Mouse (Mus musculus): ENCODE data around the gene Dock2. TPM values are rescaled to one million over a fixed set of nuclear protein-coding genes. Genes with fewer than 3 reads are reported as not detected.

Gene Dock2
- polyA plus RNA-seq, 1 experiment = 2.1 TPM

DNA sequence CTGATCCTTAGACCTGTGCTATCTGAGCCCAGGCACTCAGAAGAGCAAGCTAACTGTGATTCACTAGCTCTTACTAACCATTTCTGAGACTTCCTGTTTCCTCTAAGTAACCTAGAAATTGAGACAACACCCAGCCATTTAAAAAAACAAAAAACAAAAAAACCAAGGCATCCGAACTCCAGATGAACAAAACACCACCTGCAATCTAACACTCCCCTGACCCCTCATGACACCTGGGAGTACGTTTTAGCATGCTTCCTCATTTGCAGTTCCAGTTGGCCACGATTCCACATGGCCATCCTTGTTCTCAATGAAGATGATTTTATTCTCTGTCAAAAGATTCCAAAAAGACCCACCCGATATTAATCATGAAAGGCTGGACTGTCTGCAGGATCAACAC, 13.0 kb downstream of the Dock2 start:
- no peak for DNase-seq (ENCODE audit: extremely low spot score in 1 of 2, low spot score in 1 of 2)

DNA sequence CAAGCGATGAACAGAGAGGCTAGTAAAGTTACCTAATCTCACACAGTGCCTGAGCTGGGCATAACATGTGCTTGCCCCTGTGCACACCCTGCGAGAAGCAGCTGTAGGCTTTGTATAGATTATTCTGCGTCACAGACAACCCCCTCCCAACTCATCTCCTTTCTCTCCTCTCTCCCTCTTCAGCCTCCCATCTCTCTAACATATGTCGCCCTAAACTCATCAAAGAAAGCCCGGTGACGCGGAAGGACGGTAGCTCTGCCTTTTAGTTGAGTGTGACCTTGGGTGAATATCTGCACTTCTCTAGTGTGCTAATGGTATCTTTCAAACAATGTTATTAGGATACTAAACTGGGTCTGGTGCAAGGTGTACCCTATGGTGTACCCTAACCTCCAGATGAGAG, 13.7 kb downstream of the Dock2 start:
- DNase-seq (ENCODE audit: extremely low spot score in 1 of 2, low spot score in 1 of 2) = no peak

DNA sequence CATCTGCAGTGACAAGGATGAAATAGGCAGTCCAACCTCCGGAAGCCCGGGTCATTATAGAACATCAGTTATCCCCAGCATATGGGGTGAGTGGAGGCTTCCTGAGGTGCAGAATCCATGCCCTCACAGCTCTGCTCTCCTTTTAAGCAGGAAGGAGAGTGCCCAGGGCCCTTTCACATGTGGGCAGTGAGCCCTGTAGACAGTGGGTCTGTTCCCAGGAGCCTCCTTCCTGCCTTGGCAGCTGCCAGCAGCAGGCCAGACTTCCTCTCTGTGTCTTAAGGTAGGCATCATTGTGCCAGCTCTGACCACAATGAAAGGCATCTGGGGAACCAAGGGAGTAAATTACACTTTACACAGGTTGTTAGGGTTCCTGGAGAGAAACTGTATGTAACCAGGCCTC, 14.3 kb downstream of the Dock2 start:
- DNase-seq (ENCODE audit: extremely low spot score in 1 of 2, low spot score in 1 of 2) = no peak

DNA sequence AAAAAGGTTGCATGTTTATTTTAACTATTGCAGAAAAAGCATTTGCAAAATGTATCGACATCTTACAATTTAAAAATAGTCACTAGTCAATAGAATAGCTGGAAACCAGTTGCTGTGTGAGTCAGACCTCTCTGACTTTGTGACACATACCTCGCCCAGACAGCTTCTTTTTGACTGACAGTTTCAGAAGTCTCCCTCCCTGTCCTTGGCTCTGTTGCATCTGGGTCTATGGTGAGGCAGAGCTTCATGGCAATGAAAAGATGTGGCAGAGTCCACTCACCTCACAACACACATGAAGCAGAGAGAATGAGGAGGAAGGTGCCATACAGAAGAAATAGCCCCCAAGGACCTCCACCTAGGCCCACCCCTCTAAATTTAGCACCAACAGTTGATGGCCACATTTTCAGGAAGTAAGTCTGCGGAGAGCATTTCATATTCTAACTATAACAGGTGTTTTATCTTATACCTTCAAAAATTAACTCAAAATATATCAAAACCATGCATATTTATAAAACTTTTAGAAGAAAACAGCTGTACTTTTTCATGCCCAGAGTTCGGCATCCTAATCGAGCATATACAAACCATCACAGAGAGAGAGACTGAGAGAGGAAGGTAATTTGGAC, 19.8 kb downstream of the Dock2 start:
- no peak for DNase-seq (ENCODE audit: extremely low spot score in 1 of 2, low spot score in 1 of 2)

DNA sequence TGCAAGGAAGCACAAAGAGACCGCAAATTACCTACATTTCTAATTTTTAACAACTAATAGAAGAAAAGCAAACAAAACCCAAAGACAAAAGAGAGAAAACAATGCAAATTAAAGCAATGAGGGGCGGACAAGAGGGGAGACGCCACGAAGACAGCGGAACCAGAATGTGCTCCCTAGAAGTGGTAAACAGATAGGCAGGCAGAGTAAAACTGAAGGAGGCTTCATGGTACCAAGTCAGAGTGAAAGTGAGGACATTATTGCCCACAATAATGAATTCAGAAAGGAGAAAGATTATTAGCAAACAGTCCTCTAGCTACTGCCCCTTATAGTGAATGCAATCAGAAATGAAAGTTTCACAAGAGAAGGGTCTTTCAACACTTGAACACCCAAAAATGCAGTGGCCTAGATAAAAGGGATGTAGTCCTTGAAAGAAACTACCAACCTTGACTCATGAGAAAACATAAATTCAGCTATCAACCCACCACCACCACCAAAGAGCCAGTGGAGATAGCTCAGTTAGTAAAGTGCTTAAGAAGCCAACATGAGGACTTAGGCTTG, 21.0 kb downstream of the Dock2 start:
- no peak for DNase-seq (ENCODE audit: extremely low spot score in 1 of 2, low spot score in 1 of 2)

DNA sequence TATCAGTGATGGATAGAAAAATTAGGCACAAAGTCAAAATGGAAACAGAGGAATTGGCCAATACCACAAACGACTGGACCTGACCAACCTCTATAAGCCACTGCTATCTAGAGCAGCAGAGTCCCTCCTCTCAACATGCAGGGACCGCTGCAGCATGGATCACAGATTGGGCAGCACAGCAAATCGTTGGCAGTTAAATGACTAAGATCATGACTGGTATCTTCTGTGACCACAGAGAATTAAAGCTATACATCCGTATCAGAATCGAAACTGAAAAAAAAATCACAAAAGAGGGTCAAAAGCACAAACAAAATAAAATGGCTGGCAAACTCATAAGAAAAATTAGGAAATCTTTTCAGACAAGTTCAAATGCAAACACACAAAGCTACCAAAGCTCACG, 21.6 kb downstream of the Dock2 start:
- no peak for DNase-seq (ENCODE audit: extremely low spot score in 1 of 2, low spot score in 1 of 2)

DNA sequence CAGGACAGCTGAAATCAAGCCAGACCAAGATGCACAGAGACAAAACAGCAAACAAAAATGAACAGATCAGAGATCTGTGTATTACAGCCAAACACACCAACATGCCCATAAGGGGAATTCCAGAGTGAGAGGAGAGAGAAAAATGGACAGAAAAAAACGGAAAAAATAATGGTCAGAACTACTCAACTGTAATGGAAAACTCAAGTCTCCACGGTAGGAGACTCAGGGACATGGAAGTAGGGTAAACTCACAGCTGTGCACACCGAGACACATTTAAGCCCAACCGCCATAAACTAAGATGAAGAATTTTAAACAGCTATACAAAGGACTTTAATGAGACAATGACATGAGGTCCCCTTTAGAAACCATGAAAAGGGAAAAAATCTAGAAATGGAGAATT, 24.1 kb downstream of the Dock2 start:
- DNase-seq (ENCODE audit: extremely low spot score in 1 of 2, low spot score in 1 of 2) = no peak

DNA sequence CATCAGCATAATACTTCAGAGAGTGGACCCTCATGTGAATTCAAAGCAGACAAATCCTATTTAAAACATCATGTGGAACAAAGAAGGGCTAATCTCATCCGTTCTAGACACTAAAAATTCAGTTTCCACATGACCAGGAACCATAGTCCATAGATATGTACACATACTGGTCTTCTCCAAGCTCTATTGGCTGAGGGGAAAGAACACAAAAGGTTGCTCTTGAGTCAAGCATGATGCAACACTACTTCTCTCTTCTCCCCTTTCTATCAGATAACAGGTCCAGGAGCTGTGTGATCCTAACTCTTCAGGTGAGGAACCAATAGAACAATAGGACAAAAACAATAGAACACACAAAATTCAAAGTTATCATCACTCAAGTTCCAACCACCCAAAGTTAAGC, 42.6 kb downstream of the Dock2 start:
- DNase-seq (ENCODE audit: extremely low spot score in 1 of 2, low spot score in 1 of 2) = no peak

DNA sequence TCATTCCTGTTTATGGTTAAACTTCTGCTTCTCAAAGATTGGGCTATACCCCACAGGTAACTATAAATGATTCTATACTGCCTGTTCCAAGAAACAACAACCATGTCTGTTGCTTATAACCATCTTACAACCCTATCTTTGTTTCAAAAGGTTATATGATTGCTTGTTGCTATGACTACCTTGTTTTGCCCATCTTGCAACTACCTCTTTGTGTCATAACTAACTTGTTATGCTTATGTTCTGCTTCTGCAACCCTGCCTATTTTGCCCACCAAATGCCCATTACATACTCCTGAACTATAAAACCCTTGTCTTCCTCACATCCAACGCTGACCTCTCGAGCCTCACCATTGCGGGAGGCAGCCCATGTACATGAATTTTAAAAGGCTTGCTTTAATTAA, 43.9 kb downstream of the Dock2 start:
- DNase-seq (ENCODE audit: extremely low spot score in 1 of 2, low spot score in 1 of 2) = no peak

DNA sequence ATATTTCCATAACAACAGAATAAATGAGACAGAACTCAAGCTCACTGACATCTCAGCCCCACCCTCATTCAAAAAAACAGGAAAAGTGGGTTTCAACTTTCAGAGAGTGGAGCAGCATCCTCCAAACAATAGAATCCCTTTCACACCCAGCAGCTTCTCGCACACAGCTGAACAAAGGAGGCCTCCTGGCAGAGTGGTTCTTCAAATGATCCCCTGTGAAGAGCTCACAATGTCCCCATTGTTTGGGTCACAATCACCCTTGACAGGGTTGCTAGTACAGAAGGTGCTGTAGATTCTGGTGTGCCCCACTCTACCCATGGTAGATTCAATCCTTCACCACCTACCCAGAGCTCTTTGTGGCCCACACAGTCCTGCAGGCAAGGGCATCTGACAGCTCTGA, 44.7 kb downstream of the Dock2 start:
- peak in 1 of 2 experiments; percentile 8 for DNase-seq (ENCODE audit: extremely low spot score in 1 of 2, low spot score in 1 of 2)

DNA sequence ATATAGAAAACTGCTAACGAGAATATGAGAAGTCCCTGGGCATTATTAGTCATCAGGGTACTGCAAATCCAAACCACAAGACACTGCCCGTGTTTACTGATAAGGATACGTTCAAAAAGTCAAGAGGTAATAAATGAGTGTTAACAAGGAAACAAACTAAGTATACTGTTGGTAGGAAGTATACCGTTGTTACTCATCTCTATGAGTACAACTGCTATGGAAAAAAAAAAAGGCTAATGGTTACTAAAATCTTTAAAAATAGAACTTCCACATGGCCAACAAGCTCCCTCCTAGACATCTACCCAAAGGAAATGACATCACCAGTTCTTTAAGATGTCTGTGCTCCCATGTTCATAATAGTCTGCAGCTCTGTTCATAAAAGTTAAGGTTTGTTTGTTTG, 46.5 kb downstream of the Dock2 start:
- DNase-seq (ENCODE audit: extremely low spot score in 1 of 2, low spot score in 1 of 2) = no peak

DNA sequence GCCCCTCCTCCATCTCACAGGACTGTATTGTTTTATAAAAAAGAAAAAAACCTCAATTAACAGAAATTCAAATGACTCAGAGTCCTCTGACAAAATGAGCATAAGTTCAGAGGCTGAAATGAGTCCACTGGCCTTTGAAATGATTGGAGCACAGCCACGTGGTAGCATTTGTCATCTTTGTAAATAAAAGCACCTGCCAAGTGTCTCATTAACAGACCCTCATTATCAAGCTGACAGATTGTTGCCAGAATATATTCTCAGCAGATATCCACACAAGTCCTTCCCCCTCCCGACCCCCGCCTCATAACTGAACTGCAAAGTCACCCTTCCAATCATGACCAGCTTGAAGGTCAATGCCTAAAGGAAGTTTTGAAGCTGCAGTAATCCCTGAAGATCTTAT, 49.7 kb downstream of the Dock2 start:
- no peak for DNase-seq (ENCODE audit: extremely low spot score in 1 of 2, low spot score in 1 of 2)

DNA sequence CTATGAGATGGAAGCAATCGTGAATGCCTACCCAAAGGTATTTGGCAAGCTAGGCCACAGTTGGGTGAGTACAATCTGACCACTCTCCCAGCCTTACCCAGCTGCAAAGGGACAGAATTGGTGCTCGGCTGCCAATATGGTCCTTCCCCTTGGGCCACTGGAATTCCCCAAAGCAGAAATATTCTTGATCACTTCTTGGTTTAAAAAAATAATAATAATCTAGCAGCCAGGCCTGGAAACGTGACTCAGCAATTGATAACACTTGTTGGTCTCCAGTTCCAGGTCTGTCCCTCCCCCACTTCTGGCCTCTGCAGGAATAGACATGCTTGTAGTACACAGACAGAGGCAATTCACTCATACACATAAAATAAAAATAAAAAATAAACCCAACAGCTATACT, 56.2 kb downstream of the Dock2 start:
- no peak for DNase-seq (ENCODE audit: extremely low spot score in 1 of 2, low spot score in 1 of 2)

DNA sequence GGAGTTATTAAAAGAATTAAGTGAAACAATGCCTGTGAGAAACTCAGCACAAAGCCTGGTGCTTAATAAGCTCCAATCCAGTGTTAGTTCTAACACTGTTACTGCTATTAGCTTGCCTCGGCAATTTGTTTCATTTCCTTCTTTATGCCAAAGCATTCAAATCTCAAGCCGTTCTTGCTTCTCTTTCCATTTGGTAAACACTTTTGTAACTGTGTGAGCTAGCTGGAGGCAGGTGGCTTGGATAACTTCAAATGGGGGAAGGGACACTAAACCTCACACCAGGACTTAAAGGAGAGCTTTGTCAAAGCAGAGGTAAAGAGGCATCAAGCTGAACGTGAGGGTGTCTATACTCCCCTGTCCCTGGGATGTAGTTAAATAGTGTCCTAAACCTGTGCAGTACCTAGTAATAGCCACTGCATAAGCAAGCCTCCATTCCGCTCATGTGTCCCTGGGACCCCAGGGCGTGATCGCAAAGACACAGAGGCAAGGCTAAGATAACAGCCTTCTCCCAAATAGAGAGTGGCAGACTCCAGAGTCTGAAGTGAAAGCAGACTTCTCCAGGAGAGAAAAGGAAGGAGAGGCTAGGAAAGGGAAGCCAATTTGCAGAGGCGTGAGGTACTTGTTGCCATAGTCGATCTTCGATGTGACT, 56.9 kb downstream of the Dock2 start:
- DNase-seq (ENCODE audit: extremely low spot score in 1 of 2, low spot score in 1 of 2) = no peak

DNA sequence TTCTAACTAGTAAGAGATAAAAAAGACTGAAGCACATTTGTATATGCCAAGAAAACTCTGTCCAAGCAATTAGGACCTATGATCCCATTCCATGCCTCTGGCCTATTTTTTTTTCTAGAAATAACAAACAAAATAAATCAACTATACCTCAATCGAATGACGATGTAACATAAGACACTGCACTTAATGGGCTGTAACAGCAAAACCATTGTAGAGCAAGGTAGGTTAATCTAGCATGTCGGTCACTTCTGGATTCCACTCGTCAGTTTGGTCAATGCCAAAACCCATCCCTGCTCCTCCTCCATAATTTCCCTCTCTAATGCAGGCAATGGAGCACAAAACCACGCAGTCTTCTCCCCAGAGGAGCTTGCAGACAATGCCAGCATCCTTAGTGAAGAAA, 70.3 kb downstream of the Dock2 start:
- DNase-seq (ENCODE audit: extremely low spot score in 1 of 2, low spot score in 1 of 2) = no peak

DNA sequence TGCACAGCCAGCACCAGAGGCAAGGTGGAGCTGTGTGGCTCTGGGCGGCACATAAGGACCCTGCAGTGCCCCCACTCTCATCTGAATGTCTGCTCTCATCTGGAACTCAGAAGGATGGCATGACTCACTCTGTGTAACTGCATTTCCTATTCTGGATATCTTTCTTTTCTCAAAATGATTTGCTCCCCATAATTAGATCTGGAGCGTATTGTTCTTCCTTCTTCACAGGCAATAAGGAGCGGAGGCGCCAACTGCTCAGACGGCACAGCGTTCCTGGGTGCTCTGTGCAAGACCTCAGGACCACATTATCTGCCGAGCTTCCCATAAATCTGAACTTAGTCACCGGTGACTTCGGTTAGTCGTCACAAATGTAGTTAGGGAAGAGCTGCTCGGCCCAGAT, 75.4 kb downstream of the Dock2 start:
- peak in 1 of 2 experiments; percentile 34 for DNase-seq (ENCODE audit: extremely low spot score in 1 of 2, low spot score in 1 of 2)

DNA sequence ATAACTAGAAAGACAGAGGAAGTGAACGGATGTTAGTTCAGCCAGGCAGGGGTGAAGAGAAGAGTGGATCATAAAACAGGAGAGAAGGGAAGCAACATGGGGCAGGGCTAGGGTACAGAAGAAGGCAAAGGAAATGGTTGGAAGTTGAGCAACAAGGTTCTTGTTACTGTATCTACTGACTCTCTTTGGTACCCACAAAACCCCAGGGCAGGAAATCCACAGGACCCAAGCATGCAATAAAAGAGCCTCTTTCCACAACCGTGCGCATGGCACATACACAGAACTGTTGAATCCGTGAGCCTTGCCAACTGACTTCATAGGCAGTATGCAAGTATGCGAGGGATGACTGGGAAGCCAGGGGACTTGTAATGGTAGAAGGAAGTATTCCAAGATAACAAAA, 76.3 kb downstream of the Dock2 start:
- no peak for DNase-seq (ENCODE audit: extremely low spot score in 1 of 2, low spot score in 1 of 2)

DNA sequence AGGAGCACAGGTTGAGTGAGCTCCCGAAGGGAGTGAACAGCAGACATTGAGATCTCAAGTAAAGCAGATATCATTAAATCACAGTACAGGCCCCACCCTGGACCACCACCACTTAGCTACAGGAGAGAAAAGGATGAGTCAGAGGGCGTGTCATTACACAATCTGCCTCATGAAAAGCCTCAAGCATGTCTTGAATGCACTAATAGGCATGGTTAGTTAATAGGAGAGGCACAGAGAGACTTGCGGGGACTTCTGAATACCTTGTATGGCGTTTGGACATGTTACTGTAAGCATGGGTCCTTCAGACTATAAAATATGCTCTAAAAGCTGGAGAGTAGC, 78.6 kb downstream of the Dock2 start:
- DNase-seq (ENCODE audit: extremely low spot score in 1 of 2, low spot score in 1 of 2) = no peak

DNA sequence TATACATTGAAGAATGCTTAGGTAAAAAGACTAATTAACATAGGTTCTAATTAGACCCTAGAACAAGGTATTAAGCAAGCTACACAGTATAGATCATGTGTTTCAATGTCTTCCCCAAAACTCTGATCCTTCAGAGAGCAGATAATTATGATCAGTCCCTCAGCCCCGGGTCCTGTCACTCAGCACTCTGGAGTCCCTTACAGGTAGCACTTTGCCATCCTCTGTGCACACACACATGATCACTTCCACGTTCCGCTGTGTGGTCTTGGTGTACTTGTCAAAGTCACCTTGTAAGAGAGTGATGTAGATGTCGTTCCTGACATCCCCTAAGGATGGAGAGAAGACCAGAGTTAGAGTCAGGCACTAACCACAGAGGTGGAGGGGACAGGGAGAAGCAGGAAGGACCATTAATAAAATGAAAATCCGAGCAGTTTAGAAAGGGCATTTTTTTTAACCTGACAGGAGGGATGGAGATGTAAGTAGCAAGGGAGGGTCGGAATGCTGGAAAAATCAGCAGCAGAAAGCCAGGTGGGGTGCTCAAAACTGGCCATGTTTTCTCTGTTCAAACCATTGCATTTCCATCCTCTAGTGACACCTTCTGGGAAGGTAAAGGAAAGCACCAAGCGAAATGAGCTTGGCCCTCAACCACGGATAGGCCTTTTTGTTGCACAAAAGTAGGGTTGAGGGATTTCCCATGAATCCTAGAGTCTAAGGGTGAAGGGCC, 79.1 kb downstream of the Dock2 start:
- peak in 1 of 2 experiments; percentile 35 for DNase-seq (ENCODE audit: extremely low spot score in 1 of 2, low spot score in 1 of 2)

DNA sequence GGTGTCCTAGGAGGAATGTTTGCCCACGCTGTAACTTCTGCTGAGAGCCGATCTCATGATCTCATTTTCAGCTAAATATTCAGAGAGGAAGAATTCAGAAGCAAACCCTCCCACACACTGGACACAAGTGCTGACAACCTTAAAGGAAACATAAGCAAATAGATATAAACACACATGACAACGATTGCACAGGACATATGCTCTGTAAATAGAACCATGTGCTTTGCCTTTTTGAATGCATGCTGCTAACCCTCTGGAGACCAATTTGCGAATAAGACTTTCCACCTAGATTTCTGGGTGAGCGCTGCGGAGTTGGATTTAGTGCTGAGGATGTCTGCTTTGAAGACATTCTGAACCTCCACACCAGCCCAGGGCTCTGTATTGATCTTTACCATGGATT, 79.8 kb downstream of the Dock2 start:
- DNase-seq (ENCODE audit: extremely low spot score in 1 of 2, low spot score in 1 of 2) = peak in 1 of 2 experiments; percentile 5

DNA sequence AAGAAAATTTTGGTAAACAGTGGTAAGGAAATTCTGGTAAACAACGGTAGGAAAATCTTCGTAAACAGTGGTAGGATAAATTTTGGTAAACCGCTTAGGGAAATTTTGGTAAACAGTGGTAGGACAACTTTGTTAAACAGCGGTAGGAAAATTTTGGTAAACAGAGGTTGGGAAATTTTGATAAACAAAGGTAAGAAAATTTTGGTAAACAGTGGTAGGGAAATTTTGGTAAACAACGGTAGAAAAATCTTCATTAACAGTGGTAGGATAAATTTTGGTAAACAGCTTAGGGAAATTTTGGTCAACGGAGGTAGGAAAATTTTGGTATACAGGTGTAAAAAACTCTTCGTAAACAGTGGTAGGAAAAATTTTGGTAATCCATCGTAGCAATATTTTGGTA, 101.9 kb downstream of the Dock2 start:
- DNase-seq (ENCODE audit: extremely low spot score in 1 of 2, low spot score in 1 of 2) = no peak

DNA sequence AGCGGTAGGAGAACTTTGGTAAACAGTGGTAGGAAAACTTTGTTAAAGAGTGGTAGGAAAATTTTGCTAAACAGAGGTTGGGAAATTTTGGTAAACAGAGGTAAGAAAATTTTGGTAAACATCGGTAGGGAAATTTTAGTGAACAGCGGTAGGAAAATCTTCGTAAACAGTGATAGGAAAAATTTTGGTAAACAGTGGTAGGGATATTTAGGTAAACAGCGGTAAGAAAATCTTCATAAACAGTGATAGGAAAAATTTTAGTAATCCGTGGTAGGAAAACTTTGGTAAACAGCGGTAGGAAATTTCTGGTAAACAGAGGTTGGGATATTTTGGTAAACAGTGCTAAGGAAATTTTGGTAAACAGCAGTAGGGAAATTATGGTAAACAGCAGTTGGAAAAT, 239.1 kb downstream of the Dock2 start:
- DNase-seq (ENCODE audit: extremely low spot score in 1 of 2, low spot score in 1 of 2) = no peak

All from frontal cortex, adult 2 months (tissue).